Mouse (Mus musculus) myocyte (in vitro differentiated cells): Measurements from ENCODE around the gene Alpk3. TPM values are rescaled to one million over a fixed set of nuclear protein-coding genes. Genes with fewer than 3 reads are reported as not detected.
A peak's percentile ranks its signal among the peaks of the same experiment; 100 is the strongest.

Experiments used
- H3K27me3 ChIP-seq: one replicate; pipeline ENCODE4 v1.6.1; 2011; ENCODE audit not compliant: control insufficient read depth, insufficient read depth, insufficient read length
- H3K36me3 ChIP-seq: one replicate; pipeline ENCODE4 v1.6.1; 2011; ENCODE audit not compliant: control insufficient read depth, insufficient read depth
- H3K4me2 ChIP-seq: one replicate; pipeline ENCODE4 v1.6.1; 2011; ENCODE audit warnings: low read depth, control low read depth
- H3K4me3 ChIP-seq: one replicate; pipeline ENCODE4 v1.5.1; 2011; ENCODE audit warnings: mild to moderate bottlenecking, control low read depth, moderate library complexity
- H3K79me2 ChIP-seq: one replicate; pipeline ENCODE4 v1.6.1; 2011; ENCODE audit not compliant: control insufficient read depth, insufficient read depth
- H3ac ChIP-seq: one replicate; pipeline ENCODE4 v1.6.1; 2011; ENCODE audit not compliant: control insufficient read depth, insufficient read length
- CEBPB ChIP-seq: IDR thresholded peaks from 2 replicates; pipeline ENCODE4 v1.6.1; 2011; ENCODE audit warnings: mild to moderate bottlenecking, moderate library complexity; ENCODE audit not compliant: poor library complexity, insufficient read depth, severe bottlenecking
- E2F4 ChIP-seq: IDR thresholded peaks from one replicate; pipeline ENCODE4 v1.6.1; 2011; ENCODE audit warnings: mild to moderate bottlenecking, control low read depth, moderate library complexity; ENCODE audit not compliant: insufficient read depth
- MAX ChIP-seq: IDR thresholded peaks from one replicate; pipeline ENCODE4 v1.6.1; 2011; ENCODE audit warnings: low read depth, mild to moderate bottlenecking, control low read depth
- MYOD1 ChIP-seq, 3 experiments: IDR thresholded peaks; one replicate each; pipeline ENCODE4 v1.6.1; 2011; ENCODE audit warnings: control low read depth in 2 of 3, low read depth in 2 of 3, mild to moderate bottlenecking in 2 of 3, moderate library complexity in 1 of 3; ENCODE audit not compliant: insufficient read length in 2 of 3, control insufficient read depth in 1 of 3
- MYOG ChIP-seq, 3 experiments: IDR thresholded peaks; one replicate each; pipeline ENCODE4 v1.6.1; 2011; ENCODE audit warnings: control low read depth in 2 of 3, low read depth in 2 of 3, mild to moderate bottlenecking in 2 of 3; ENCODE audit not compliant: insufficient read length in 2 of 3, control insufficient read depth in 1 of 3, insufficient read depth in 1 of 3
- POLR2A ChIP-seq: IDR thresholded peaks from one replicate; pipeline ENCODE4 v1.6.1; 2011; ENCODE audit warnings: low read depth, mild to moderate bottlenecking, control low read depth, moderate library complexity; ENCODE audit not compliant: insufficient read length
- POLR2AphosphoS2 ChIP-seq: IDR thresholded peaks from one replicate; pipeline ENCODE4 v1.6.1; 2011; ENCODE audit warnings: low read depth, control low read depth; ENCODE audit not compliant: insufficient read length
- REST ChIP-seq: IDR thresholded peaks from one replicate; pipeline ENCODE4 v1.6.1; 2011; ENCODE audit warnings: mild to moderate bottlenecking, control low read depth, moderate library complexity; ENCODE audit not compliant: insufficient read depth, insufficient read length
- SRF ChIP-seq: IDR thresholded peaks from one replicate; pipeline ENCODE4 v1.6.1; 2011; ENCODE audit warnings: low read depth; ENCODE audit not compliant: control insufficient read depth, insufficient read length
- TCF12 ChIP-seq: IDR thresholded peaks from one replicate; pipeline ENCODE4 v1.6.1; 2011; ENCODE audit warnings: mild to moderate bottlenecking, control low read depth; ENCODE audit not compliant: poor library complexity, insufficient read depth, severe bottlenecking
- TCF3 ChIP-seq: IDR thresholded peaks from one replicate; pipeline ENCODE4 v1.6.1; 2011; ENCODE audit warnings: low read depth, control low read depth; ENCODE audit not compliant: insufficient read length
- USF1 ChIP-seq: IDR thresholded peaks from one replicate; pipeline ENCODE4 v1.6.1; 2011; ENCODE audit warnings: low read depth, mild to moderate bottlenecking, control low read depth, moderate library complexity
- polyA plus RNA-seq: library from polyadenylated mRNA; unstranded; fragments of >200 nt; fragmentation: generic; extraction: Trizol; gene quantifications from one replicate; pipeline ENCODE4 v1.2.1, GENCODE M21; 2012; ENCODE audit warnings: missing spikeins

The Alpk3 gene
- polyA plus RNA-seq, 1 experiment, result 22.4 TPM

- Histone ChIP-seq H3K4me3 (no peak overlapping the region), H3K4me2 (no peak overlapping the region), H3K27me3 (peaks cover 14% of the 10 kb centered on the region), H3ac (no peak overlapping the region), H3K79me2 (no peaks in the 10 kb centered on the region), H3K36me3 (no peaks in the 10 kb centered on the region)
- TF ChIP-seq USF1 (no peak), TCF12 (no peak), POLR2AphosphoS2 (no peak), CEBPB (no peak), POLR2A (no peak), MYOD1 (IDR thresholded peaks at IDR 0.05; ENCODE audit: control insufficient read depth in 1 of 3, insufficient read length in 2 of 3, low read depth in 2 of 3) (no peak), SRF (no peak), TCF3 (no peak), E2F4 (no peak), REST (no peak), MYOG (IDR thresholded peaks at IDR 0.05; ENCODE audit: control insufficient read depth in 1 of 3, insufficient read depth in 1 of 3, insufficient read length in 2 of 3, low read depth in 2 of 3) (no peak), MAX (no peak)
Measured at GRCm38 (mm10) chr7:81075732-81076131, 18.3 kb downstream of the Alpk3 start.

DNA sequence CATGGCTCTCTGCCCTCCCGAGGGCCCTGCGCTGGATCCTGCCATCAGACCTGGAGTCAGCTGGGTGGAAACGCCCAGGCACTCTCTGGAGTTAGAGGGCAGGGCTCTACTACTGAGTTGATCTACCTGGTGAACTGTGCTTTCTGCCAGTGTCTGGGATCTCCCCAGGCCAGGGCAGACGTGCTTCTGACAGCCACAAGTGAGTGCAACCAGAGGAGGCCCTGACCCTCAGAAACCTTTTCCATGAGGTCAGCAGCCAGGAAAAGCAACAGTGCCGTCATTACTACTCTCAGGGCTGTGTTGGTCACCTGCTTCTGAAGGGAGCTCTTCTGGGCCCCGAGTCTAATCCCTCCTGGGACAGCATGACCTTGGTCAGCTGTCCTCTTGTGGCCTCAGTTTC is 19.6 kb downstream of the Alpk3 start:
- H3K4me2 ChIP-seq, result no peak overlapping the region
- TF ChIP-seq POLR2A (no peak), E2F4 (no peak), MYOD1 (IDR thresholded peaks at IDR 0.05; ENCODE audit: control insufficient read depth in 1 of 3, insufficient read length in 2 of 3, low read depth in 2 of 3) (peak in 1 of 3 experiments; percentile 3), CEBPB (no peak), MYOG (IDR thresholded peaks at IDR 0.05; ENCODE audit: control insufficient read depth in 1 of 3, insufficient read depth in 1 of 3, insufficient read length in 2 of 3, low read depth in 2 of 3) (peak in 1 of 3 experiments; percentile 32)
- no peak overlapping the region for H3ac ChIP-seq
- H3K27me3 ChIP-seq, result peaks cover 14% of the 10 kb centered on the region
- no peaks in the 10 kb centered on the region for H3K36me3 ChIP-seq
- no peaks in the 10 kb centered on the region for H3K79me2 ChIP-seq
- no peak overlapping the region for H3K4me3 ChIP-seq

- no peaks in the 10 kb centered on the region for H3K36me3 ChIP-seq
- TF ChIP-seq TCF3 (no peak), POLR2AphosphoS2 (no peak), E2F4 (no peak), POLR2A (no peak), CEBPB (no peak)
- H3K27me3 ChIP-seq, result peaks cover 14% of the 10 kb centered on the region
- no peaks in the 10 kb centered on the region for H3K79me2 ChIP-seq
- no peak overlapping the region for H3ac ChIP-seq
- H3K4me2 ChIP-seq, result no peak overlapping the region
- H3K4me3 ChIP-seq, result no peak overlapping the region
Measured at GRCm38 (mm10) chr7:81078740-81079139, 21.3 kb downstream of the Alpk3 start.

DNA sequence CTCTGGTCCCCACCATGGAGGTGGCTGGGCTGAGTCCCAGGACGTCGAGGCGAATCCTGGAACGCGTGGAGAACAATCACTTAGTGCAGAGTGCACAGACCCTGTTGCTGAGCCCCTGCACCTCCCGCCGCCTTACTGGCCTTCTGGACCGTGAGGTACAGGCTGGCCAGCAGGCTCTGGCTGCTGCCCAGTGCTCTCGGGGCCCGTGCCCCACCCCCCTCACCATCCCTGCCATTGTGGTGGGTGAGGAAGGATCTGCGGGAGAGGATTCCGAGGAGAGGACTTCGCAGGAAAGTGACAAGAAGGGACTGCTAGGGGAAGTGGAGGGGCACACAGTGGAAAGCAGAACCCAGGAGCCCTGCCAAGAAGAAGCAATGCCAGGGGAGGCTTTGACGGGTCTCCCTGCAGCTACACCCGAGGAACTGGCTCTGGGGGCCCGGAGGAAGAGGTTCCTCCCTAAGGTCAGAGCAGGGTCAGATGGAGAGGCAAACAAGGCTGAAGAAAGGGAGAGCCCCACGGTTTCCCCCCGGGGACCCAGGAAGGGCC is 36.1 kb downstream of the Alpk3 start:
- Histone ChIP-seq H3K4me2 (no peak overlapping the region), H3K36me3 (no peaks in the 10 kb centered on the region), H3ac (no peak overlapping the region), H3K79me2 (no peaks in the 10 kb centered on the region), H3K4me3 (no peak overlapping the region), H3K27me3 (peaks cover 23% of the 10 kb centered on the region)
- TF ChIP-seq POLR2AphosphoS2, result peak; percentile 28
- TF ChIP-seq E2F4, result no peak

DNA sequence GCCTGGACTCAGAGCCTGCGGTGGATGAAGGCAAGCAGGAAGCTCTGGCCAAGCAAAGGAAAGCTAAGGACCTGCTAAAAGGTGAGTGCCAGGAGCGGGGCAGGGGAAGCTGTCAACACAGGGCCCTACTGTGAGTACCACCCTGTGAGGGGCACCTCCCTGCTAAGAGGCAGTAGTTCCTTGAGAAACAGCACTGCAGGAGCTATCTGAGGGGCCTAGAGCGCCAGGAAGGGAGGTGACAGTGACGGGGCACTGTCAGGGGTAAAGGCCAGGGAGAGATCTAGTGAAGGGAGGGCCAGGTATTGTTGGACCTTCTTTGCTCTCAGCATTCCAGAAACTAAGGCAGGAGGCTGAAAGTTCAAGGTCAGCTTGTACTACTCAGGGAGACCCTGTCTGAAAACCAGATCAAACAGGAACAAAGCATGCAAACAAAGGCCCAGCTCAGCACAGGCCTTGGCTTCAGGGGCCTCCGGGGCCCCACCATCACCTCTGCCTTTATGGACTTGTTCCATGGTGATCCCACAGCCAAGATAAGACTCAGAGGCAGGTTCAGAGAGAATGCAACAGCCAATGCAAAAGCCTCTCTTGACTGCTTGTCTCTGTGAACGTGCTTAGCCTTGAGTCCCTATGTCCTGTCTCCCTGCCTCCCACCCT is 36.8 kb downstream of the Alpk3 start:
- no peak overlapping the region for H3ac ChIP-seq
- no peaks in the 10 kb centered on the region for H3K79me2 ChIP-seq
- H3K27me3 ChIP-seq, result peaks cover 23% of the 10 kb centered on the region
- TF ChIP-seq MAX (no peak), MYOG (IDR thresholded peaks at IDR 0.05; ENCODE audit: control insufficient read depth in 1 of 3, insufficient read depth in 1 of 3, insufficient read length in 2 of 3, low read depth in 2 of 3) (no peak), TCF3 (no peak), MYOD1 (IDR thresholded peaks at IDR 0.05; ENCODE audit: control insufficient read depth in 1 of 3, insufficient read length in 2 of 3, low read depth in 2 of 3) (no peak), USF1 (no peak), SRF (no peak), TCF12 (no peak), REST (no peak), E2F4 (no peak), POLR2A (no peak), CEBPB (no peak), POLR2AphosphoS2 (no peak)
- H3K36me3 ChIP-seq, result no peaks in the 10 kb centered on the region
- no peak overlapping the region for H3K4me3 ChIP-seq
- H3K4me2 ChIP-seq, result no peak overlapping the region
